Mouse (Mus musculus) brain, embryonic 14.5 days (tissue): ENCODE measurements at regions not wholly inside any gene's neighbourhood (a gene's known extent, or its start where the extent isn't known, plus 50 kb on each side); places are given as distances from the start of the nearest gene placed in this dataset.

Experiments
- CTCF ChIP-seq: fragments of 200-500 bp; IDR thresholded peaks from 2 replicates; pipeline ENCODE4 v1.5.1; 2012; ENCODE audit warnings: inconsistent platforms, mild to moderate bottlenecking, moderate library complexity, borderline replicate concordance; ENCODE audit not compliant: insufficient read depth, insufficient read length; ENCODE audit errors: extremely low read depth
- POLR2A ChIP-seq: fragments of 200-500 bp; IDR thresholded peaks from 2 replicates; pipeline ENCODE4 v1.6.1; 2012; ENCODE audit warnings: mild to moderate bottlenecking, inconsistent platforms, borderline replicate concordance; ENCODE audit not compliant: poor library complexity, insufficient read depth, insufficient read length, severe bottlenecking; ENCODE audit errors: extremely low read depth

- TF ChIP-seq CTCF (no peak), POLR2A (no peak)
Observed at GRCm38 (mm10) chr5:127014166-127014565, 227.4 kb upstream of the Tmem132c start.
